Mouse (Mus musculus): ENCODE results near the gene Olfr1412. TPM values are rescaled to one million over a fixed set of nuclear protein-coding genes. Genes with fewer than 3 reads are reported as not detected.

Gene Olfr1412
- polyA plus RNA-seq, 2 experiments, result not detected

DNA sequence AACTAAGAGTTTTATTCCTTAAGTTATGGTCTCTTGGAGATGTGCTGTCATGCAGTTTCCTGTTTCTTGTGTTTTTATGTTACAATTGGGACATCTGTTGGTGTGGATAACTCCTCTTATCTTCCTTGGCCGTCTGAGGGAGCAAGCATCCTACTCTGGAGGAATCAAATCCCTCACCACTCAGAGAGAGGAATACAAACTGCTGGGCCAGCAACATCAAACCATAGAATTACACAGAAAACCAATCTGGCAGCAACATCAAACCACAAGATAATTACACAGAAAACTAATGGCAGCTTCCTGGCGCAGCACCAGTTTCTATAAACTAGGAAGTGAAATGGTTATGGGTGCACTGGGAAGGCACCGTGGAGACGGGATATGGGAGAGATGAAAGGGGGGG is 42.6 kb downstream of the Olfr1412 start:
- H3K4me2 ChIP-seq (ENCODE audit: low read depth), result no peak overlapping the region
- no peak overlapping the region for H3K27ac ChIP-seq
- H3K27me3 ChIP-seq (ENCODE audit: control insufficient read depth, insufficient read depth, low read length), result no peaks in the 10 kb centered on the region
- H3K9ac ChIP-seq (replicated peaks), result no peak overlapping the region
- no peak for ATAC-seq (ENCODE audit: insufficient read depth)
- 35% methylated on average over 4 of the region's 4 CpGs for WGBS (ENCODE audit: insufficient replicate concordance)
- no peak overlapping the region for H3K4me3 ChIP-seq (ENCODE audit: insufficient read depth in 1 of 2, low read depth in 2 of 2, low read length in 2 of 2)
- no peak for TF ChIP-seq EP300 (IDR thresholded peaks at IDR 0.05; ENCODE audit: low read depth)
- TF ChIP-seq CTCF (IDR thresholded peaks at IDR 0.05; ENCODE audit: low read depth), result no peak
- no peaks in the 10 kb centered on the region for H3K36me3 ChIP-seq (replicated peaks; ENCODE audit: control insufficient read depth, insufficient read depth, low read depth)
- no peak for DNase-seq (ENCODE audit: low read depth in 3 of 3, low spot score in 3 of 3)
- H3K4me1 ChIP-seq (replicated peaks; ENCODE audit: control insufficient read depth in 2 of 2, insufficient read depth in 2 of 2, low read length in 1 of 2), result no peaks in the 10 kb centered on the region
- no peaks in the 10 kb centered on the region for H3K9me3 ChIP-seq (ENCODE audit: control insufficient read depth, low read length)

GRCm38 (mm10) chr1:92632196-92632595 is 46.6 kb downstream of the Olfr1412 start:
- no peaks in the 10 kb centered on the region for H3K4me1 ChIP-seq (replicated peaks; ENCODE audit: control insufficient read depth in 2 of 2, insufficient read depth in 2 of 2, low read length in 1 of 2)
- WGBS (ENCODE audit: insufficient replicate concordance), result 58% methylated on average over 5 of the region's 5 CpGs
- no peak for DNase-seq (ENCODE audit: low read depth in 3 of 3, low spot score in 3 of 3)
- no peak overlapping the region for H3K27ac ChIP-seq
- no peaks in the 10 kb centered on the region for H3K27me3 ChIP-seq (ENCODE audit: control insufficient read depth, insufficient read depth, low read length)
- no peaks in the 10 kb centered on the region for H3K36me3 ChIP-seq (replicated peaks; ENCODE audit: control insufficient read depth, insufficient read depth, low read depth)
- H3K9ac ChIP-seq (replicated peaks), result no peak overlapping the region
- TF ChIP-seq CTCF (IDR thresholded peaks at IDR 0.05; ENCODE audit: low read depth) (no peak), EP300 (IDR thresholded peaks at IDR 0.05; ENCODE audit: low read depth) (no peak)
- no peaks in the 10 kb centered on the region for H3K9me3 ChIP-seq (ENCODE audit: control insufficient read depth, low read length)
- H3K4me2 ChIP-seq (ENCODE audit: low read depth), result no peak overlapping the region
- H3K4me3 ChIP-seq (ENCODE audit: insufficient read depth in 1 of 2, low read depth in 2 of 2, low read length in 2 of 2), result no peak overlapping the region
- no peak for ATAC-seq (ENCODE audit: insufficient read depth)

DNA sequence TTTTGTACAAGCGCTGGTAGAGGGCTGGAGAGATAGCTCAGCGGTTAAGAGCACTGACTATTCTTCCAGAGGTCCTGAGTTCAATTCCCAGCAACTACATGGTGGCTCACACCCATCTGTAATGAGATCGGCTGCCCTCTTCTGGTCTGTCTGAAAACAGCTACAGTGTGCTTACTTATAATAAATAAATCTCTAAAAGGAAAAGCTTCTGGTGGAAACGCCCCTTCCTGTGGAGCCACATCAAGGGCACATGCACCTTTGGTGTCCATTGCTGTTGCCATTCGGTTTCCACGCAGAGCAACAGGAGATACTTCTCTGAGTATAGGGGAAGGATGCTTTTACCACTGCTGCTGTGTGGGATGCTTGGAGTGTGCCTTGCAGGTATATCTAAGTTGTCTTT is 47.4 kb downstream of the Olfr1412 start:
- Histone ChIP-seq H3K27me3 (ENCODE audit: control insufficient read depth, insufficient read depth, low read length) (no peaks in the 10 kb centered on the region), H3K36me3 (replicated peaks; ENCODE audit: control insufficient read depth, insufficient read depth, low read depth) (no peaks in the 10 kb centered on the region), H3K27ac (no peak overlapping the region), H3K4me2 (ENCODE audit: low read depth) (no peak overlapping the region), H3K9ac (replicated peaks) (no peak overlapping the region), H3K9me3 (ENCODE audit: control insufficient read depth, low read length) (no peaks in the 10 kb centered on the region), H3K4me3 (ENCODE audit: insufficient read depth in 1 of 2, low read depth in 2 of 2, low read length in 2 of 2) (no peak overlapping the region), H3K4me1 (replicated peaks; ENCODE audit: control insufficient read depth in 2 of 2, insufficient read depth in 2 of 2, low read length in 1 of 2) (no peaks in the 10 kb centered on the region)
- DNase-seq (ENCODE audit: low read depth in 3 of 3, low spot score in 3 of 3), result no peak
- 47% methylated on average over 6 of the region's 6 CpGs for WGBS (ENCODE audit: insufficient replicate concordance)
- TF ChIP-seq EP300 (IDR thresholded peaks at IDR 0.05; ENCODE audit: low read depth), result no peak
- no peak for TF ChIP-seq CTCF (IDR thresholded peaks at IDR 0.05; ENCODE audit: low read depth)
- ATAC-seq (ENCODE audit: insufficient read depth), result no peak

DNA sequence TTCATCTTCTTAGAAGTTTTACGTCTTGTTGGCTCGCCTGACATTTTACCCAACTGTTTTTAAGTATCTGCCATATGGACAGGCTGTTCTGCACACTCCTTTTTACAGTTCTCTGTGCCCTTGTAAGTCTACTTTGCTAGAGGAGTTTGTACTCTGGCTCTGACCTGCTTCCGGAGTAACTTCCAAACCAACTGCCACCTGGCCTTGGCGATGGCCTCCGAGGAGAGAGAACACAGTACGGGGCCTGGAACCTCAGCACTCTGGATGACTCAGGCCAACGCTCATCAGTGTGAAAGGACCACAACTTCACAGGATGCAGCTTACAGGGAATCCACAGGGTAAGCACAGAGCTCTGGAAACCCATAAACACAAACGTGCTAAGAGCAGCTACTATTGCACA is 48.1 kb downstream of the Olfr1412 start:
- no peaks in the 10 kb centered on the region for H3K4me1 ChIP-seq (replicated peaks; ENCODE audit: control insufficient read depth in 2 of 2, insufficient read depth in 2 of 2, low read length in 1 of 2)
- no peaks in the 10 kb centered on the region for H3K9me3 ChIP-seq (ENCODE audit: control insufficient read depth, low read length)
- no peaks in the 10 kb centered on the region for H3K36me3 ChIP-seq (replicated peaks; ENCODE audit: control insufficient read depth, insufficient read depth, low read depth)
- no peaks in the 10 kb centered on the region for H3K27me3 ChIP-seq (ENCODE audit: control insufficient read depth, insufficient read depth, low read length)
- 68% methylated on average over 8 of the region's 8 CpGs for WGBS (ENCODE audit: insufficient replicate concordance)
- H3K27ac ChIP-seq, result no peak overlapping the region
- H3K9ac ChIP-seq (replicated peaks), result no peak overlapping the region
- TF ChIP-seq CTCF (IDR thresholded peaks at IDR 0.05; ENCODE audit: low read depth), result no peak
- no peak for TF ChIP-seq EP300 (IDR thresholded peaks at IDR 0.05; ENCODE audit: low read depth)
- H3K4me2 ChIP-seq (ENCODE audit: low read depth), result no peak overlapping the region
- ATAC-seq (ENCODE audit: insufficient read depth) (no peak), DNase-seq (ENCODE audit: low read depth in 3 of 3, low spot score in 3 of 3) (no peak)
- no peak overlapping the region for H3K4me3 ChIP-seq (ENCODE audit: insufficient read depth in 1 of 2, low read depth in 2 of 2, low read length in 2 of 2)

DNA sequence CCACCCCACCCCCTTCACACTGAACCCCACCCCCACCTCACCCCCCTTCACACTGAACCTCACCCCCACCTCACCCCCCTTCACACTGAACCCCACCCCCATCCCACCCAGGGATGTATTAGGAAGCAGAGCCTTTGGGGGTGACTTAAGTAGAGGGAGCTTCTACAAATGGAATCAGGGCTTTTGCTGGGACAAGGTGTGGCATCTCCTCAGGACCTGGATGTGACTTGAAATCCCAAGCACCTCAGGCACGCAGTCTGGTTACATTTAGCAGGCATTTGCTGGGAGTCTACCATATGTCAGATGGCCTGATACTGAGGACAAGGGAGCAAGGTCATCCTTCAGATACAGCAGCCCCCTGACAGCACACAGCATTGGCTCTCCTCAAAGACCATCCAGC is 49.0 kb downstream of the Olfr1412 start:
- Histone ChIP-seq H3K27me3 (ENCODE audit: control insufficient read depth, insufficient read depth, low read length) (no peaks in the 10 kb centered on the region), H3K4me2 (ENCODE audit: low read depth) (no peak overlapping the region), H3K36me3 (replicated peaks; ENCODE audit: control insufficient read depth, insufficient read depth, low read depth) (no peaks in the 10 kb centered on the region), H3K9me3 (ENCODE audit: control insufficient read depth, low read length) (no peaks in the 10 kb centered on the region), H3K9ac (replicated peaks) (no peak overlapping the region), H3K4me3 (ENCODE audit: insufficient read depth in 1 of 2, low read depth in 2 of 2, low read length in 2 of 2) (no peak overlapping the region), H3K27ac (no peak overlapping the region), H3K4me1 (replicated peaks; ENCODE audit: control insufficient read depth in 2 of 2, insufficient read depth in 2 of 2, low read length in 1 of 2) (no peaks in the 10 kb centered on the region)
- WGBS (ENCODE audit: insufficient replicate concordance), result 61% methylated on average over 1 of the region's 1 CpGs
- ATAC-seq (ENCODE audit: insufficient read depth), result no peak
- DNase-seq (ENCODE audit: low read depth in 3 of 3, low spot score in 3 of 3), result no peak
- no peak for TF ChIP-seq CTCF (IDR thresholded peaks at IDR 0.05; ENCODE audit: low read depth)
- TF ChIP-seq EP300 (IDR thresholded peaks at IDR 0.05; ENCODE audit: low read depth), result no peak

All from liver, embryonic 14.5 days (tissue).